Mouse (Mus musculus) layer of hippocampus, adult 18-20 months (tissue): ENCODE measurements around the gene Lhx3. TPM values are rescaled to one million over a fixed set of nuclear protein-coding genes. Genes with fewer than 3 reads are reported as not detected.

Source experiments
- DNase-seq, 2 experiments: peaks; one replicate each; pipeline ENCODE4 v3.0.0; 2022; ENCODE audit warnings: low spot score in 2 of 2
- total RNA-seq, 2 experiments: library from RNA; stranded (reverse); gene quantifications; 2 replicates each; pipeline ENCODE4 v1.2.3; 2021

The Lhx3 gene
- total RNA-seq, 2 experiments from 2014 or later, result 0.15 TPM; not detected in 1

GRCm38 (mm10) chr2:26202849-26203475 is 5.1 kb downstream of the Lhx3 start:
- DNase-seq, result peak in 1 of 2 experiments; percentile 8

GRCm38 (mm10) chr2:26201926-26202848 is 5.9 kb downstream of the Lhx3 start:
- no peak for DNase-seq

- DNase-seq, result no peak
These were observed 9.6 kb downstream of the Lhx3 start for GRCm38 (mm10) chr2:26198488-26198887.

- DNase-seq, result no peak
These were observed 13.3 kb downstream of the Lhx3 start for GRCm38 (mm10) chr2:26194552-26195339.

- no peak for DNase-seq
These were observed 19.6 kb downstream of the Lhx3 start for GRCm38 (mm10) chr2:26188517-26188916.

- no peak for DNase-seq
These were observed 23.7 kb downstream of the Lhx3 start for GRCm38 (mm10) chr2:26184352-26184751.

- peak in 1 of 2 experiments; percentile 22 for DNase-seq
These were observed 25.4 kb downstream of the Lhx3 start for GRCm38 (mm10) chr2:26182646-26183045.

GRCm38 (mm10) chr2:26177189-26177588 is 30.9 kb downstream of the Lhx3 start:
- DNase-seq, result no peak

GRCm38 (mm10) chr2:26176731-26177130 is 31.4 kb downstream of the Lhx3 start:
- no peak for DNase-seq

- DNase-seq, result no peak
These were observed 32.9 kb downstream of the Lhx3 start for GRCm38 (mm10) chr2:26175191-26175590.

- no peak for DNase-seq
These were observed 35.9 kb downstream of the Lhx3 start for GRCm38 (mm10) chr2:26172166-26172565.

- DNase-seq, result no peak
These were observed 37.7 kb downstream of the Lhx3 start for GRCm38 (mm10) chr2:26170376-26170775.

GRCm38 (mm10) chr2:26168843-26169579 is 39.1 kb downstream of the Lhx3 start:
- no peak for DNase-seq

- no peak for DNase-seq
These were observed 41.2 kb downstream of the Lhx3 start for GRCm38 (mm10) chr2:26166890-26167289.

GRCm38 (mm10) chr2:26158064-26158463 is 50.0 kb downstream of the Lhx3 start:
- no peak for DNase-seq

GRCm38 (mm10) chr2:26156191-26156977 is 51.7 kb downstream of the Lhx3 start:
- peak in 1 of 2 experiments; percentile 67 for DNase-seq

- DNase-seq, result no peak
These were observed 52.4 kb downstream of the Lhx3 start for GRCm38 (mm10) chr2:26155737-26156136.

- no peak for DNase-seq
These were observed 53.5 kb downstream of the Lhx3 start for GRCm38 (mm10) chr2:26154586-26154985.

- DNase-seq, result peak in 1 of 2 experiments; percentile 60
These were observed 54.2 kb downstream of the Lhx3 start for GRCm38 (mm10) chr2:26153909-26154340.

GRCm38 (mm10) chr2:26153295-26153694 is 54.8 kb downstream of the Lhx3 start:
- DNase-seq, result no peak
